8 mouse cellular contexts compared by ENCODE assay signal in genomic region chr6:83440510-83441258, GRCm38 (mm10). TPM values are rescaled to one million over a fixed set of nuclear protein-coding genes. Genes with fewer than 3 reads are reported as not detected.
DNase-seq lines count a peak whose midpoint lies in the region; ATAC-seq and TF ChIP-seq lines count a peak whose summit lies in the region.

No protein-coding gene starts in this region.

- H3K36me3 ChIP-seq in hindbrain, postnatal 0 days (ENCODE audit: insufficient read depth, low read length), result no peaks in the 10 kb centered on the region
- peaks cover 63% of the 10 kb centered on the region for H3K36me3 ChIP-seq in midbrain, embryonic 10.5 days
- H3K36me3 ChIP-seq in stomach, embryonic 16.5 days (ENCODE audit: control insufficient read depth, insufficient read depth, low read length), result no peaks in the 10 kb centered on the region

- H3K4me3 ChIP-seq in hindbrain, postnatal 0 days (ENCODE audit: low read length), result peak overlapping the region; percentile 68
- H3K4me3 ChIP-seq in midbrain, embryonic 10.5 days, result peak overlapping the region; percentile 78
- peak overlapping the region; percentile 77 for H3K4me3 ChIP-seq in stomach, embryonic 16.5 days (replicated peaks; ENCODE audit: low read length)

- peak; percentile 65 for ATAC-seq in hindbrain, postnatal 0 days
- ATAC-seq in stomach, embryonic 16.5 days (ENCODE audit: insufficient read depth, low FRiP score), result peak; percentile 31

- peak overlapping the region; percentile 97 for H3K27ac ChIP-seq in hindbrain, postnatal 0 days
- H3K27ac ChIP-seq in midbrain, embryonic 10.5 days (replicated peaks), result peak overlapping the region; percentile 97
- peak overlapping the region; percentile 91 for H3K27ac ChIP-seq in stomach, embryonic 16.5 days (ENCODE audit: low read length)

- H3K9ac ChIP-seq in hindbrain, postnatal 0 days (replicated peaks; ENCODE audit: low read length), result peak overlapping the region; percentile 89
- H3K9ac ChIP-seq in stomach, embryonic 16.5 days (ENCODE audit: low read length), result peak overlapping the region; percentile 75

- no peaks in the 10 kb centered on the region for H3K9me3 ChIP-seq in hindbrain, postnatal 0 days (ENCODE audit: low read length)
- no peaks in the 10 kb centered on the region for H3K9me3 ChIP-seq in midbrain, embryonic 10.5 days (replicated peaks)
- H3K9me3 ChIP-seq in stomach, embryonic 16.5 days (replicated peaks; ENCODE audit: control insufficient read depth, low read length), result no peaks in the 10 kb centered on the region

- peak; percentile 71 for DNase-seq in kidney, adult 18-20 months
- DNase-seq in kidney, adult 11 months, result no peak
- peak; percentile 57 to 76 for DNase-seq in cerebellum, postnatal 4 days (ENCODE audit: low spot score in 2 of 2)
- DNase-seq in gastrocnemius, adult 18-20 months (ENCODE audit: low spot score), result peak; percentile 68
- DNase-seq in hindbrain, postnatal 0 days (ENCODE audit: low spot score), result peak; percentile 87
- peak; percentile 72 to 90 for DNase-seq in left cerebral cortex, adult 8-10 months (ENCODE audit: low spot score in 2 of 2)
- DNase-seq in midbrain, embryonic 10.5 days (ENCODE audit: low spot score), result peak; percentile 81

- H3K4me2 ChIP-seq in hindbrain, postnatal 0 days (ENCODE audit: low read depth, low read length), result peak overlapping the region; percentile 79
- H3K4me2 ChIP-seq in stomach, embryonic 16.5 days (ENCODE audit: low read depth, low read length), result peak overlapping the region; percentile 65

- WGBS in hindbrain, postnatal 0 days, result under 1% methylated on average over 26 of the region's 26 CpGs
- 6% methylated on average over 26 of the region's 26 CpGs for WGBS in midbrain, embryonic 10.5 days
- WGBS in stomach, embryonic 16.5 days, result 4% methylated on average over 26 of the region's 26 CpGs

- TF ChIP-seq CTCF in hindbrain, postnatal 0 days (IDR thresholded peaks at IDR 0.05; ENCODE audit: low read depth), result no peak

- peaks cover 57% of the 10 kb centered on the region for H3K4me1 ChIP-seq in hindbrain, postnatal 0 days (ENCODE audit: insufficient read depth, low read length)
- H3K4me1 ChIP-seq in midbrain, embryonic 10.5 days, result peaks cover 100% of the 10 kb centered on the region
- peaks cover 66% of the 10 kb centered on the region for H3K4me1 ChIP-seq in stomach, embryonic 16.5 days (ENCODE audit: control insufficient read depth, insufficient read depth, low read length)

- H3K27me3 ChIP-seq in hindbrain, postnatal 0 days (ENCODE audit: insufficient read depth, low read length), result no peaks in the 10 kb centered on the region
- H3K27me3 ChIP-seq in midbrain, embryonic 10.5 days (ENCODE audit: low read depth, poor library complexity, severe bottlenecking), result no peaks in the 10 kb centered on the region
- H3K27me3 ChIP-seq in stomach, embryonic 16.5 days (ENCODE audit: control insufficient read depth, insufficient read depth, low read length), result no peaks in the 10 kb centered on the region

RNA-seq across cellular contexts. Expression of gene Tet3, which starts 18.2 kb away (rescaled TPM):
- total RNA-seq in gastrocnemius, adult 18-20 months (2021), result 10 to 100 TPM; 10.9 to 13.4 TPM
- total RNA-seq in hindbrain, postnatal 0 days (2014; rRNA removed), result 30.8 and 34.8 TPM in 2 replicates
- 38.0 and 41.9 TPM in 2 replicates for polyA plus RNA-seq in hindbrain, postnatal 0 days (2015; fragmentation: Nextera tagmentation; extraction: Ambion mirVana)
- 10 to 100 TPM; 54.7 to 62.8 (median 59.4) TPM for total RNA-seq in left cerebral cortex, adult 8-10 months (2022)
- 45.1 and 51.0 TPM in 2 replicates for polyA plus RNA-seq in midbrain, embryonic 10.5 days (2016; fragmentation: Nextera tagmentation; extraction: Ambion mirVana)
- polyA plus RNA-seq in stomach, embryonic 16.5 days (2015; fragmentation: Nextera tagmentation; extraction: Ambion mirVana), result 34.5 and 44.2 TPM in 2 replicates
